Mouse (Mus musculus): ENCODE results near the gene Apol7a. TPM values are rescaled to one million over a fixed set of nuclear protein-coding genes. Genes with fewer than 3 reads are reported as not detected.

The Apol7a gene
- polyA plus RNA-seq, 1 experiment from 2014 or later = 0.13 TPM

- H3K4me2 ChIP-seq (ENCODE audit: low read length) = peak overlapping the region; percentile 49
- H3K27ac ChIP-seq = peak overlapping the region; percentile 88
- no peaks in the 10 kb centered on the region for H3K27me3 ChIP-seq (ENCODE audit: insufficient read depth, low read length)
- TF ChIP-seq CTCF (IDR thresholded peaks at IDR 0.05; ENCODE audit: low read depth) = no peak
- peaks cover 12% of the 10 kb centered on the region; the same call in 1 of the 2 replicates for H3K4me1 ChIP-seq (replicated peaks; ENCODE audit: insufficient read depth, low read length)
- H3K9me3 ChIP-seq (replicated peaks; ENCODE audit: low read length) = no peaks in the 10 kb centered on the region
- WGBS = 19% methylated on average over 18 of the region's 18 CpGs
- ATAC-seq (replicated peaks; ENCODE audit: low FRiP score, low read depth) (no peak), DNase-seq (ENCODE audit: low spot score) (peak; percentile 44)
- H3K36me3 ChIP-seq (ENCODE audit: insufficient read depth, low read length) = no peaks in the 10 kb centered on the region
- H3K9ac ChIP-seq (ENCODE audit: low read depth, low read length) = no peak overlapping the region
- H3K4me3 ChIP-seq (replicated peaks; ENCODE audit: low read depth, low read length) = peak overlapping the region; percentile 6; the same call in 1 of the 2 replicates
Observed at GRCm38 (mm10) chr15:77342962-77343526, 55.9 kb downstream of the Apol7a start.

DNA sequence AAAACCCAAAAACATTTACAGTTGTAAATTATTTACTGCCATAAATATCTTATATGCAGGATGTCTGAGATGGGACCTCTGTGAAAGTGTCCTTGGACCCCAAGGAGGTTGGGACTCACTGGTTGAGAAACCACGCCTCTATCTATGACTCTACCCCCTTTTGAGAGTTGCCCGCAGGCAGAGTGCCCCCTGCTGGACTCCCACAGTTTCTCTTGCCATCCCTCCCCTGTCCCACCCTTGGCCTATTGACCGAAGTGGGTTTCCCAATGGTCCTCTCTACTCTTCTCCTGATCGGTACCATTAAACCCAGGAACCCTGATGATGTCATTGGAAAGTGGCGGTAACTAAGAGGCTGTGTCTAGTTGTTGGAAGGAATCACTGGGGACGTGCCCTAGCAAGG, 56.9 kb downstream of the Apol7a start:
- 92% methylated on average over 6 of the region's 6 CpGs for WGBS
- ATAC-seq (replicated peaks; ENCODE audit: low FRiP score, low read depth) (no peak), DNase-seq (ENCODE audit: low spot score) (no peak)
- Histone ChIP-seq H3K9ac (ENCODE audit: low read depth, low read length) (no peak overlapping the region), H3K4me3 (replicated peaks; ENCODE audit: low read depth, low read length) (no peak overlapping the region), H3K27me3 (ENCODE audit: insufficient read depth, low read length) (no peaks in the 10 kb centered on the region), H3K4me1 (replicated peaks; ENCODE audit: insufficient read depth, low read length) (peaks cover 14% of the 10 kb centered on the region; the same call in 1 of the 2 replicates), H3K36me3 (ENCODE audit: insufficient read depth, low read length) (no peaks in the 10 kb centered on the region), H3K4me2 (ENCODE audit: low read length) (no peak overlapping the region), H3K9me3 (replicated peaks; ENCODE audit: low read length) (no peaks in the 10 kb centered on the region), H3K27ac (no peak overlapping the region)
- TF ChIP-seq CTCF (IDR thresholded peaks at IDR 0.05; ENCODE audit: low read depth) = peak; percentile 15; the same call in 1 of the 2 replicates

- Histone ChIP-seq H3K27ac (no peak overlapping the region), H3K4me2 (ENCODE audit: low read length) (no peak overlapping the region), H3K27me3 (ENCODE audit: insufficient read depth, low read length) (no peaks in the 10 kb centered on the region), H3K9ac (ENCODE audit: low read depth, low read length) (no peak overlapping the region), H3K4me1 (replicated peaks; ENCODE audit: insufficient read depth, low read length) (peaks cover 23% of the 10 kb centered on the region), H3K9me3 (replicated peaks; ENCODE audit: low read length) (no peaks in the 10 kb centered on the region), H3K36me3 (ENCODE audit: insufficient read depth, low read length) (no peaks in the 10 kb centered on the region), H3K4me3 (replicated peaks; ENCODE audit: low read depth, low read length) (no peak overlapping the region)
- no peak for TF ChIP-seq CTCF (IDR thresholded peaks at IDR 0.05; ENCODE audit: low read depth)
- no peak for ATAC-seq (replicated peaks; ENCODE audit: low FRiP score, low read depth)
- no peak for DNase-seq (ENCODE audit: low spot score)
Observed at GRCm38 (mm10) chr15:77340581-77340980, 58.3 kb downstream of the Apol7a start.

GRCm38 (mm10) chr15:77338924-77339429, 59.9 kb downstream of the Apol7a start:
- no peak for TF ChIP-seq CTCF (IDR thresholded peaks at IDR 0.05; ENCODE audit: low read depth)
- peak; percentile 65 for DNase-seq (ENCODE audit: low spot score)
- WGBS = 27% methylated on average over 8 of the region's 8 CpGs
- no peaks in the 10 kb centered on the region for H3K36me3 ChIP-seq (ENCODE audit: insufficient read depth, low read length)
- H3K4me2 ChIP-seq (ENCODE audit: low read length) = no peak overlapping the region
- no peak overlapping the region for H3K4me3 ChIP-seq (replicated peaks; ENCODE audit: low read depth, low read length)
- H3K4me1 ChIP-seq (replicated peaks; ENCODE audit: insufficient read depth, low read length) = peaks cover 23% of the 10 kb centered on the region
- ATAC-seq (replicated peaks; ENCODE audit: low FRiP score, low read depth) = no peak
- H3K27ac ChIP-seq = no peak overlapping the region
- no peak overlapping the region for H3K9ac ChIP-seq (ENCODE audit: low read depth, low read length)
- no peaks in the 10 kb centered on the region for H3K27me3 ChIP-seq (ENCODE audit: insufficient read depth, low read length)
- no peaks in the 10 kb centered on the region for H3K9me3 ChIP-seq (replicated peaks; ENCODE audit: low read length)

DNA sequence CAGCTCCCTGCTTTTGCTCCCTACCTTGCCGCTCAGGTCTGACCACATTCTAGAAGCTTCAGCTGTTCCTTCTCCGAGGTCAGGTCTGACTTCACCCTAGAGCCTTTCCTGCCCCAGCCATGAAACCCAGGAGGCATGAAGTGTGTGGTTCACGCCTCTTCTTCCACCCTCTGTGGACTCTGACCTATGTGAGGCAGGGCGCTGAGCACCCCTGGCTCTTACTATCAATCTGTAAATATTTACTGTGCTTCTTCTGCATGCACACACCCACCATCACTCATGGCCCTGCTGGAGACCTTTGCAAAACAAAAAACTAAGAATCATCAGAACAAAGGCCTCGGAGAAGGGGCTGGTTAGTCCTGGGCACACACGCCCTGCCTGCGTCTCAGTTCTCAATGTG, 60.5 kb downstream of the Apol7a start:
- H3K9me3 ChIP-seq (replicated peaks; ENCODE audit: low read length) = no peaks in the 10 kb centered on the region
- H3K27me3 ChIP-seq (ENCODE audit: insufficient read depth, low read length) = no peaks in the 10 kb centered on the region
- no peaks in the 10 kb centered on the region for H3K36me3 ChIP-seq (ENCODE audit: insufficient read depth, low read length)
- H3K27ac ChIP-seq = no peak overlapping the region
- ATAC-seq (replicated peaks; ENCODE audit: low FRiP score, low read depth) (no peak; the same call in 1 of the 2 replicates), DNase-seq (ENCODE audit: low spot score) (no peak)
- peaks cover 19% of the 10 kb centered on the region for H3K4me1 ChIP-seq (replicated peaks; ENCODE audit: insufficient read depth, low read length)
- no peak overlapping the region for H3K9ac ChIP-seq (ENCODE audit: low read depth, low read length)
- WGBS = 60% methylated on average over 7 of the region's 7 CpGs
- no peak for TF ChIP-seq CTCF (IDR thresholded peaks at IDR 0.05; ENCODE audit: low read depth)
- H3K4me2 ChIP-seq (ENCODE audit: low read length) = no peak overlapping the region
- no peak overlapping the region for H3K4me3 ChIP-seq (replicated peaks; ENCODE audit: low read depth, low read length)

Other genes with a start within 250 kb of the Apol7a start
- 22.7 and 25.1 TPM in 2 replicates for gene Rbfox2, start 92.1 kb downstream of the Apol7a start, polyA plus RNA-seq (2015; fragmentation: Nextera tagmentation; extraction: Ambion mirVana)
- gene Apol9a, start 12.0 kb upstream of the Apol7a start, polyA plus RNA-seq (2015; fragmentation: Nextera tagmentation; extraction: Ambion mirVana) = 0.33 TPM in 1 of 2 replicates, not detected in the other
- not detected in 2 replicates for gene Apol7b, start 48.4 kb upstream of the Apol7a start, polyA plus RNA-seq (2015; fragmentation: Nextera tagmentation; extraction: Ambion mirVana)
- 0.11 TPM in 1 of 2 replicates, not detected in the other for gene Apol10a, start 77.9 kb upstream of the Apol7a start, polyA plus RNA-seq (2015; fragmentation: Nextera tagmentation; extraction: Ambion mirVana)
- not detected in 2 replicates for gene Apol11a, start 109.2 kb upstream of the Apol7a start, polyA plus RNA-seq (2015; fragmentation: Nextera tagmentation; extraction: Ambion mirVana)
- not detected in 2 replicates for gene Apol7c, start 134.2 kb upstream of the Apol7a start, polyA plus RNA-seq (2015; fragmentation: Nextera tagmentation; extraction: Ambion mirVana)
- gene 1700025B11Rik, start 162.8 kb upstream of the Apol7a start, polyA plus RNA-seq (2015; fragmentation: Nextera tagmentation; extraction: Ambion mirVana) = not detected in 2 replicates
- 0.12 and 0.24 TPM in 2 replicates for gene Apol10b, start 197.0 kb upstream of the Apol7a start, polyA plus RNA-seq (2015; fragmentation: Nextera tagmentation; extraction: Ambion mirVana)
- gene Gm36245, start 200.1 kb upstream of the Apol7a start, polyA plus RNA-seq (2015; fragmentation: Nextera tagmentation; extraction: Ambion mirVana) = not detected in 2 replicates
- gene Apol11b, start 244.2 kb upstream of the Apol7a start, polyA plus RNA-seq (2015; fragmentation: Nextera tagmentation; extraction: Ambion mirVana) = not detected in 2 replicates